ENCODE assay signal across 8 mouse cellular contexts in genomic region chr2:109891031-109891430, GRCm38 (mm10). TPM values are rescaled to one million over a fixed set of nuclear protein-coding genes. Genes with fewer than 3 reads are reported as not detected.
DNase-seq lines count a peak whose midpoint lies in the region; ATAC-seq and TF ChIP-seq lines count a peak whose summit lies in the region.

No protein-coding gene starts in this region.

- peak overlapping the region; percentile 97 for H3K4me3 ChIP-seq in heart, embryonic 12.5 days
- peak overlapping the region; percentile 90 for H3K4me3 ChIP-seq in G1E (ENCODE audit: low read depth, low read length)
- H3K4me3 ChIP-seq in forebrain, embryonic 10.5 days: peak overlapping the region; percentile 94
- peak overlapping the region; percentile 86 for H3K4me3 ChIP-seq in limb, embryonic 11.5 days (ENCODE audit: low read depth, low read length)
- H3K4me3 ChIP-seq in midbrain, embryonic 15.5 days: peak overlapping the region; percentile 98

- H3K9ac ChIP-seq in heart, embryonic 12.5 days: peak overlapping the region; percentile 98
- peak overlapping the region; percentile 91 for H3K9ac ChIP-seq in limb, embryonic 11.5 days (ENCODE audit: low read length)
- peak overlapping the region; percentile 97 for H3K9ac ChIP-seq in midbrain, embryonic 15.5 days

- peak overlapping the region; percentile 91 for H3K27ac ChIP-seq in heart, embryonic 12.5 days (ENCODE audit: poor library complexity, severe bottlenecking)
- H3K27ac ChIP-seq in forebrain, embryonic 10.5 days: peak overlapping the region; percentile 97
- H3K27ac ChIP-seq in limb, embryonic 11.5 days (replicated peaks; ENCODE audit: low read depth, low read length): peak overlapping the region; percentile 63
- H3K27ac ChIP-seq in midbrain, embryonic 15.5 days: peak overlapping the region; percentile 85

- H3K9me3 ChIP-seq in heart, embryonic 12.5 days (replicated peaks): no peaks in the 10 kb centered on the region
- H3K9me3 ChIP-seq in G1E (replicated peaks): no peaks in the 10 kb centered on the region
- H3K9me3 ChIP-seq in forebrain, embryonic 10.5 days: no peaks in the 10 kb centered on the region
- H3K9me3 ChIP-seq in limb, embryonic 11.5 days (ENCODE audit: control insufficient read depth, low read length): no peaks in the 10 kb centered on the region
- H3K9me3 ChIP-seq in midbrain, embryonic 15.5 days: no peaks in the 10 kb centered on the region

- H3K27me3 ChIP-seq in heart, embryonic 12.5 days (replicated peaks): no peaks in the 10 kb centered on the region
- peaks cover 4% of the 10 kb centered on the region; the same call in 1 of the 2 replicates for H3K27me3 ChIP-seq in G1E (ENCODE audit: insufficient read depth, low read length)
- no peaks in the 10 kb centered on the region for H3K27me3 ChIP-seq in forebrain, embryonic 10.5 days (ENCODE audit: poor library complexity, severe bottlenecking)
- no peaks in the 10 kb centered on the region for H3K27me3 ChIP-seq in limb, embryonic 11.5 days (ENCODE audit: control insufficient read depth, insufficient read depth, low read length)
- H3K27me3 ChIP-seq in midbrain, embryonic 15.5 days (replicated peaks): no peaks in the 10 kb centered on the region

- ATAC-seq in heart, embryonic 12.5 days (ENCODE audit: insufficient number of reproducible peaks, low FRiP score): peak; percentile 87
- no peak; the same call in 1 of the 2 replicates for ATAC-seq in G1E (ENCODE audit: extremely low read depth, insufficient number of reproducible peaks, low FRiP score, poor library complexity, severe bottlenecking)
- peak; percentile 78 for ATAC-seq in limb, embryonic 11.5 days (ENCODE audit: insufficient number of reproducible peaks, low FRiP score, low TSS enrichment, low read depth)
- ATAC-seq in midbrain, embryonic 15.5 days (replicated peaks): peak; percentile 90

- peak overlapping the region; percentile 84 for H3K4me2 ChIP-seq in heart, embryonic 12.5 days
- H3K4me2 ChIP-seq in limb, embryonic 11.5 days (ENCODE audit: low read depth, severe bottlenecking): peak overlapping the region; percentile 49
- peak overlapping the region; percentile 73 for H3K4me2 ChIP-seq in midbrain, embryonic 15.5 days

- no peak for DNase-seq in heart, postnatal 10 days
- DNase-seq in G1E (ENCODE audit: low spot score): no peak
- no peak for DNase-seq in forebrain, embryonic 10.5 days (ENCODE audit: extremely low spot score, low spot score)
- DNase-seq in limb, embryonic 11.5 days (ENCODE audit: low spot score): no peak
- DNase-seq in adrenal gland, adult 18-20 months (ENCODE audit: low spot score in 2 of 2): no peak
- no peak for DNase-seq in testis, postnatal 14 days (ENCODE audit: low spot score)

- H3K36me3 ChIP-seq in heart, embryonic 12.5 days: peaks cover 19% of the 10 kb centered on the region
- H3K36me3 ChIP-seq in G1E (replicated peaks): peaks cover 23% of the 10 kb centered on the region
- peaks cover 19% of the 10 kb centered on the region for H3K36me3 ChIP-seq in forebrain, embryonic 10.5 days (replicated peaks)
- 0 out of 2 replicates have a peak, but pooled peaks cover 4% of the 10 kb centered on the region for H3K36me3 ChIP-seq in limb, embryonic 11.5 days (ENCODE audit: control insufficient read depth, insufficient read depth, low read length)
- peaks cover 9% of the 10 kb centered on the region for H3K36me3 ChIP-seq in midbrain, embryonic 15.5 days (replicated peaks)

- WGBS in heart, embryonic 12.5 days: under 1% methylated on average over 33 of the region's 34 CpGs
- WGBS in forebrain, embryonic 10.5 days: under 1% methylated on average over 34 of the region's 34 CpGs
- WGBS in limb, embryonic 11.5 days: 0% methylated on average over 24 of the region's 34 CpGs
- WGBS in midbrain, embryonic 15.5 days: under 1% methylated on average over 33 of the region's 34 CpGs

- intact Hi-C loops in heart, postnatal 10 days (cut with DNase I): no loop called here

- peaks cover 8% of the 10 kb centered on the region for H3K4me1 ChIP-seq in heart, embryonic 12.5 days (replicated peaks)
- H3K4me1 ChIP-seq in G1E (ENCODE audit: insufficient read depth, low read depth, low read length): peaks cover 27% of the 10 kb centered on the region
- peaks cover 15% of the 10 kb centered on the region for H3K4me1 ChIP-seq in forebrain, embryonic 10.5 days
- peaks cover 5% of the 10 kb centered on the region; the same call in 1 of the 2 replicates for H3K4me1 ChIP-seq in limb, embryonic 11.5 days (ENCODE audit: control insufficient read depth, insufficient read depth, low read length)
- peaks cover 22% of the 10 kb centered on the region for H3K4me1 ChIP-seq in midbrain, embryonic 15.5 days

- no peak for TF ChIP-seq CTCF in G1E (IDR thresholded peaks at IDR 0.05; ENCODE audit: low read depth, low read length)

RNA-seq across cellular contexts. Expression of gene Lin7c, which starts 0.4 kb away (rescaled TPM):
- polyA plus RNA-seq in heart, embryonic 12.5 days (2016; fragmentation: Nextera tagmentation; extraction: Ambion mirVana): 52.1 and 53.7 TPM in 2 replicates
- 10 to 100 TPM; 55.1 to 56.9 TPM for total RNA-seq in heart, postnatal 10 days (2021)
- total RNA-seq in G1E (2014; fragmentation: Nextera tagmentation) (97.5 and 99.3 TPM in 2 replicates), G1E (2017) (98.7 and 110 TPM in 2 replicates)
- polyA plus RNA-seq in G1E (2012): 2.6 and 4.6 TPM in 2 replicates
- 90.6 and 93.6 TPM in 2 replicates for polyA plus RNA-seq in forebrain, embryonic 10.5 days (2016; fragmentation: Nextera tagmentation; extraction: Ambion mirVana)
- 64.3 and 69.2 TPM in 2 replicates for polyA plus RNA-seq in limb, embryonic 11.5 days (2014; fragmentation: Nextera tagmentation; extraction: Ambion mirVana)
- polyA plus RNA-seq in midbrain, embryonic 15.5 days (2015; fragmentation: Nextera tagmentation; extraction: Ambion mirVana): 193 and 210 TPM in 2 replicates
- total RNA-seq in adrenal gland, adult 18-20 months (2021): 10 to 100 TPM; 79.1 to 95.9 TPM

RNA-seq across cellular contexts. Expression of gene Lgr4, which starts 26.4 kb away (rescaled TPM):
- 15.1 and 17.8 TPM in 2 replicates for polyA plus RNA-seq in heart, embryonic 12.5 days (2016; fragmentation: Nextera tagmentation; extraction: Ambion mirVana)
- 10 to 100 TPM; 34.3 to 36.6 TPM for total RNA-seq in heart, postnatal 10 days (2021)
- total RNA-seq in G1E (2014; fragmentation: Nextera tagmentation) (12.1 and 14.2 TPM in 2 replicates), G1E (2017) (7.1 and 7.7 TPM in 2 replicates)
- 0.98 and 1.1 TPM in 2 replicates for polyA plus RNA-seq in G1E (2012)
- 7.2 and 8.4 TPM in 2 replicates for polyA plus RNA-seq in forebrain, embryonic 10.5 days (2016; fragmentation: Nextera tagmentation; extraction: Ambion mirVana)
- 14.8 and 15.1 TPM in 2 replicates for polyA plus RNA-seq in limb, embryonic 11.5 days (2014; fragmentation: Nextera tagmentation; extraction: Ambion mirVana)
- polyA plus RNA-seq in midbrain, embryonic 15.5 days (2015; fragmentation: Nextera tagmentation; extraction: Ambion mirVana): 7.6 and 8.1 TPM in 2 replicates
- total RNA-seq in adrenal gland, adult 18-20 months (2021): 100 to 1,000 TPM; 106 to 208 TPM
